Mouse (Mus musculus): ENCODE data around the gene Pdcd7. TPM values are rescaled to one million over a fixed set of nuclear protein-coding genes. Genes with fewer than 3 reads are reported as not detected.

The Pdcd7 gene
- polyA plus RNA-seq, 1 experiment, result 7.3 TPM

DNA sequence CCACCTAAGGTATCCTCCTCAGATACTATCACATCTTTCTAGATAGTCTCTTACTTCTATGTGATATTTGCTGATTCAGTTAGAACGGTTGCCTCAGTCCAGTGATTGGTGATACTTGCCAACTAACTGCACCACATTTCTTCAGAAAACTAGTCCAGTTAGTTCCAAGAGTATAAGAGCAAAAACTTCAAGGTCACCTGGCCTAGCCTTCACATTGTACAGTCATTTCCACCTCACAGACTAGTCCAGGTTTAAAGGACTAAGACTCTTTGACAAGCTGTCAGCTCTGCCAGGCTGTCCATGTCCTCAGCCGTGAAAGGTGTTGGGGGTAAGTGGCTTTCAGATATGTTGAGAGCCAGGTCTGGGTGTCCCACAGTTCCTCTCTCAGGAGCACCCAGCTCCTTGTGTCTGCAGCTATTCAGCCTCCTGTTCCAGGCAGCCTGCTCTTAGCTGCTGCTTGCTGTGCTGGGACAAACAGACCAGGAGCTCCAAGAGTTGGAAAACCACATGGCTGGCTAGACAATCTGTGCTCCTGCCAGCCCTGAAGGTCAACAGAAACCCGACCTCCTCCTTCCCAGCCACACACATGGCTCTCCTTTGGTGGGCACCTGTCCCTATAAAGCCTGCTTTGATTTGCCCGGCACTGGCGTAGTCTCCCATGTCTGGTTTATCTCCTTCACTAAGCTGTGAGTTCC, 28.7 kb downstream of the Pdcd7 start:
- Histone ChIP-seq H3K4me3 (replicated peaks) (no peak overlapping the region), H3K9me3 (no peaks in the 10 kb centered on the region), H3K36me3 (replicated peaks; ENCODE audit: low read length) (peaks cover 3% of the 10 kb centered on the region), H3K4me1 (peaks cover 3% of the 10 kb centered on the region), H3K27me3 (replicated peaks) (peaks cover 16% of the 10 kb centered on the region)
- TF ChIP-seq GATA1 (IDR thresholded peaks at IDR 0.05; ENCODE audit: borderline replicate concordance, low read length) (no peak), FLI1 (IDR thresholded peaks at IDR 0.05; ENCODE audit: low read length) (no peak)

DNA sequence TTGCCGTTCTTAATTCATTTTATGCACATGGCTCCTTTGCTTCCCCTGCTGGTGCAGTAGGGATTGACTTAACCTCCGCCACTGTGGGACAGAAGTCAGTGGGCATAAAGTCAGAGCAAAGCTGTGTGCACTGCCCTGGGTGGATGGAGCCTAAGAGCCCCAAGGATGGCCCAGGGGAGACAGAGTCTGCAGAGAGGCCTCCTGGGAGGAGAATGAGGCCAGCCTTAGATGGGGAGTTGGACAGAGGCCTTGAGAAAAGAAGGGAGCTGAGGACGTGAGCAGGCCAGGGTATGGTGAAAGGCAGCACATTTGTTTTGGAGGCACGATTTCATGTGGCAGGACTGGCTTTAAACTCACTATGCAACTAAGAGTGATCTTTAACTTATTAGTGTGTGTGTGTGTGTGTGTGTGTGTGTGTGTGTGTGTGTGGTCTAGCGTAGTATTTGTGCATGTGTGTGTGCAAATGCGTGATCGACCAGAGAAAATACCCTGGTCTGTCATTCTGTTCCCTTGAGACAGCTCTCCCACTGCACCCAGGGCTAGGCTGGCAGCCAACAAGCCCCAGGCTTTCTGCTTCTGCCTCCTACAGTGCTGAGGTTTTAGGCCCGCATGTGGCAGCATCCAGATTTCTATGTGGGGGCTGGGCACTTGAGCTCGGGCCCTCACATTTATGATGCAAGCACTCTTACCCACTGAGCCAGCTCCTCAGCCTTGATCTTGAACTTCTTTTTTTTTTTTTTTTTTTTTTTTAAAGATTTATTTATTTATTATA, 29.4 kb downstream of the Pdcd7 start:
- Histone ChIP-seq H3K27me3 (replicated peaks) (peaks cover 16% of the 10 kb centered on the region), H3K36me3 (replicated peaks; ENCODE audit: low read length) (peaks cover 3% of the 10 kb centered on the region), H3K4me1 (peaks cover 9% of the 10 kb centered on the region), H3K4me3 (replicated peaks) (no peak overlapping the region), H3K9me3 (no peaks in the 10 kb centered on the region)
- TF ChIP-seq GATA1 (IDR thresholded peaks at IDR 0.05; ENCODE audit: borderline replicate concordance, low read length) (no peak), FLI1 (IDR thresholded peaks at IDR 0.05; ENCODE audit: low read length) (no peak)

DNA sequence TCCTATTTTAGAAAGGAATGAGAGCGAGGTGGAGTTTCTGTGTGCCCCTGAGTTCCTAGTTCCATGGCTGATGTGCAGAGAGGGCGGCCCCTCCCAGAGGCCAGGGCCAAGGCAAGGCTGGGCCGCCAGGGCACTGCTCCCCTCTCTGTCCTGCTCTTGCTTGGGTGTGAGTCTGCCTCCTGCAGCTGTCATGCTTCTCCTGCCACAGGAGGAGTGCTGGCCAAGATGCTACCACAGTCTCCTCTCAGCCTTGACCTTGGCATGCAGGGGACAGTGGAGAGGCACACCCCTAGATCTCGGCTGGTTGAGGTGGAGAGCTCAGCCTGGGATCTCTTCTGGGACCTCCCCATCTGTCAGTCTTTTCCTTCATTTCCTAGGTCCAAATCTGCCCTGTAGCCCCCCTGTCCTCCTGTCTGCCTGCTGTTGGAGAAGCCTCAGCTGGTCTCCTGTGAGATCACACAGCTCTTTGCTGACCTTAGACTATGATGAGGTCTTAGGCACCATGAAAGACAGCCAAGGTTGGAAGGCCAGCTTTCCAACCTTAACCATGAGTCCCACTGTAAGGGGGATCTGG, 35.2 kb downstream of the Pdcd7 start:
- peaks cover 21% of the 10 kb centered on the region for H3K4me1 ChIP-seq
- peaks cover 44% of the 10 kb centered on the region for H3K27me3 ChIP-seq (replicated peaks)
- TF ChIP-seq FLI1 (IDR thresholded peaks at IDR 0.05; ENCODE audit: low read length) (no peak), GATA1 (IDR thresholded peaks at IDR 0.05; ENCODE audit: borderline replicate concordance, low read length) (no peak)
- no peaks in the 10 kb centered on the region for H3K36me3 ChIP-seq (replicated peaks; ENCODE audit: low read length)
- H3K4me3 ChIP-seq (replicated peaks), result no peak overlapping the region
- no peaks in the 10 kb centered on the region for H3K9me3 ChIP-seq

DNA sequence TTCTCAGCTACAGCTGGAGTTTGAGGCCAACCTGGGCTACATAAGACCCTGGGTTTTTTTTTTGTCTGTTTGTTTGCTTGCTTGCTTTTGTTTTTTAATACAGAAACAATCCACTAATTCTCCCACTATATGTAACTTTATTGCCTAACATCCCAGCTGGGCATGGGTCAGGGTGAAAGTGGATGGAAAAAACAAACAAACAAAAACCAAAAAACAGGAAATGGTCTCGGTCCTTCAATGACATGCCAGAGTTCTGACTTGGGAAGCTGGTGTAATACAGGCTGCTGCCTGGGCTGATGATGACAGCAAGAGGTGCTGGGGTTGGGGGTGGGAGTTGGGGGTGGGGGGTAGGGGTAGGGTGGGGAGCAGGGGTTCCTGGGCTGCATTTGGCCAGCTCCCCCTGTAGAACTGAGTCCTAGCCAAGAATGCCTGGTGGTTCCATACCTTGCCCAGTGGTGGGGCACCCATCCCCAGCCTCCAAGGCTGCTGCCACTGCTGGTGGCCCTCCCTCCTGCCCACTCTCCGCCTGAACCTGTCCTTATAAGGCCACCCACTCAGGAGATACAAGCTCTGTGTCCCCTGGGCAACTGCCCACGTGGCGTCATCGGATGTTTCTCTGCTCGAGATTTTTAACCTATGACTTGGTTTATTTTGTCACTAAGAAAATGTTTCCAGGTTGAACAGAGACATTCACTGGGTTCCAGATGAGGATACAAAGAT, 36.3 kb downstream of the Pdcd7 start:
- TF ChIP-seq GATA1 (IDR thresholded peaks at IDR 0.05; ENCODE audit: borderline replicate concordance, low read length), result no peak
- no peak for TF ChIP-seq FLI1 (IDR thresholded peaks at IDR 0.05; ENCODE audit: low read length)
- peaks cover 27% of the 10 kb centered on the region for H3K4me1 ChIP-seq
- no peak overlapping the region for H3K4me3 ChIP-seq (replicated peaks)
- no peaks in the 10 kb centered on the region for H3K36me3 ChIP-seq (replicated peaks; ENCODE audit: low read length)
- peaks cover 46% of the 10 kb centered on the region for H3K27me3 ChIP-seq (replicated peaks)
- H3K9me3 ChIP-seq, result peaks cover under 1% of the 10 kb centered on the region; the same call in 1 of the 2 replicates

DNA sequence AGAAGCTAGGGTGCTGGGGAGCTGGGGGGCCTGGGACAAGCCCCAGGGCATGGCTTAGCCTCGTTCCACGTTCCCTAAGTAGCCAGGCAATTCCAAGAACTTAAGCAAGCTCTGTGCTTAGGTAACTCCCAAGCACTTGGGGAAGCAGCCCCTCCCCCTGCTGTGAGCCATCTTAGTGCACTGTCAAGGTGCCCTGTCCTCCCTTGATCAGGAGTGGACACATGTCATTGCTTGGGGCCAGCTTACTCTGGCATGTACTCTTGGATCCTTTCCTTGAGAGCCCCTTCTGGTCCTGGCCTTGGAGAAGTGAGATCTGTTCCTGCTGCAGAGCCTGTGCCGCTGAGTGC, 36.8 kb downstream of the Pdcd7 start:
- Histone ChIP-seq H3K27me3 (replicated peaks) (peaks cover 48% of the 10 kb centered on the region), H3K4me1 (peaks cover 27% of the 10 kb centered on the region), H3K36me3 (replicated peaks; ENCODE audit: low read length) (no peaks in the 10 kb centered on the region), H3K9me3 (peaks cover 4% of the 10 kb centered on the region; the same call in 1 of the 2 replicates), H3K4me3 (replicated peaks) (no peak overlapping the region)
- TF ChIP-seq GATA1 (IDR thresholded peaks at IDR 0.05; ENCODE audit: borderline replicate concordance, low read length) (no peak), FLI1 (IDR thresholded peaks at IDR 0.05; ENCODE audit: low read length) (no peak)

DNA sequence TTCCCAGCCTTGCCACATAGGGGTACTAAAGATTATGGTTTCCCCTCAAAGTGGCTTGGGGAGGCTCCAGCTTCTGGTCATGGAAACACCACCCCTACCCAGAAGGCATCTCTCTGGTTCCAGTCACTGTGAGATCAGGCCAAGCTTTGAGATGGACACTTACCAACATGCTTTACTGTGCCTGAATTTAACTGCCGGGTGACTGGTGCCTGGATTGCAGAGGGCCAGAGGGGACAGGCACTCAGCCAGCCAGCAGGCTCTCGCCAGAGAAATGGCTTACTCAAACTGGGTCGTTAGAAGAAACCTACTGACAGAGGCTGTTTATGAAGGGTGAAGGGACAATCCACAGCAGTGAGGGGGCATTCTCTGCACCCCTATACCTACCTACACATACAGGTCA, 38.4 kb downstream of the Pdcd7 start:
- Histone ChIP-seq H3K4me1 (peaks cover 27% of the 10 kb centered on the region), H3K9me3 (peaks cover 4% of the 10 kb centered on the region; the same call in 1 of the 2 replicates), H3K36me3 (replicated peaks; ENCODE audit: low read length) (no peaks in the 10 kb centered on the region), H3K27me3 (replicated peaks) (peaks cover 54% of the 10 kb centered on the region), H3K4me3 (replicated peaks) (no peak overlapping the region)
- no peak for TF ChIP-seq FLI1 (IDR thresholded peaks at IDR 0.05; ENCODE audit: low read length)
- no peak for TF ChIP-seq GATA1 (IDR thresholded peaks at IDR 0.05; ENCODE audit: borderline replicate concordance, low read length)

DNA sequence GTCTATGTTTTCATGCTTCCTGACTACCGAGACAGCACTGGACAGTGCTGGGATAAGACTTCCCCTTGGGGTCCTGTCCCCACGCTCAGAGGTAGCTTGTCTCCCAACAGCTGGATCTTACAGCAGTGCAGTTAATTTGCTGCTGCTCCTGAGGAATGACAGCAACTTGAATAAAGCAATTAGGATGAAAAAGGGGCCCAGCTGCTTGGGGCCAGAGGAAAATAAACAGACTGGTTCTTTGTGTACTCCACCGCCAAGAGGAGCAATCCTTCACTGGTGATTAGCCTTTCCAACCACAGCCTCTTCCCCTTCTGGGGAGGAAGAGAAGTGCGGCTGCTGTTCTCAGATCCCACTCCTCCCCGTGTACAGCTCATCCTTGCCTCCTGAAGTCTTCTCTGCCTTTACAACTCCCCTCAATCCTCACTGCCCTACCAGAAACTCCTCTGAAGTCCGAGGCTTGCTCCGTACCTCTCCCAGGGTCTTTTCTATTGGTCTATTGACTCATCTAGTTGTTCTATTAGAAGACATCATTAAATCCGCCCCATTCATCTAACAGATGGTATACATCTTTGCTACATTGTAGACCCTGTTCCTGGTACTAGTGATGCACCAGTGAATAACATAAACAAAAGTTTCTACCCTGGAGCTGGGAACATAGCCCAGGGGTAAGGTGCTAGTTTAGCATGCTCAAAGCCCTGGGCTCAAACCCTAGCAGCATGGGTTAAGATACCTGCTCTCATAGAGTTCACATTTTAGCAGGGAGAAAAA, 40.7 kb downstream of the Pdcd7 start:
- Histone ChIP-seq H3K9me3 (peaks cover 16% of the 10 kb centered on the region), H3K27me3 (replicated peaks) (peaks cover 70% of the 10 kb centered on the region), H3K4me1 (peaks cover 23% of the 10 kb centered on the region), H3K36me3 (replicated peaks; ENCODE audit: low read length) (no peaks in the 10 kb centered on the region), H3K4me3 (replicated peaks) (no peak overlapping the region)
- TF ChIP-seq GATA1 (IDR thresholded peaks at IDR 0.05; ENCODE audit: borderline replicate concordance, low read length), result no peak
- no peak for TF ChIP-seq FLI1 (IDR thresholded peaks at IDR 0.05; ENCODE audit: low read length)

DNA sequence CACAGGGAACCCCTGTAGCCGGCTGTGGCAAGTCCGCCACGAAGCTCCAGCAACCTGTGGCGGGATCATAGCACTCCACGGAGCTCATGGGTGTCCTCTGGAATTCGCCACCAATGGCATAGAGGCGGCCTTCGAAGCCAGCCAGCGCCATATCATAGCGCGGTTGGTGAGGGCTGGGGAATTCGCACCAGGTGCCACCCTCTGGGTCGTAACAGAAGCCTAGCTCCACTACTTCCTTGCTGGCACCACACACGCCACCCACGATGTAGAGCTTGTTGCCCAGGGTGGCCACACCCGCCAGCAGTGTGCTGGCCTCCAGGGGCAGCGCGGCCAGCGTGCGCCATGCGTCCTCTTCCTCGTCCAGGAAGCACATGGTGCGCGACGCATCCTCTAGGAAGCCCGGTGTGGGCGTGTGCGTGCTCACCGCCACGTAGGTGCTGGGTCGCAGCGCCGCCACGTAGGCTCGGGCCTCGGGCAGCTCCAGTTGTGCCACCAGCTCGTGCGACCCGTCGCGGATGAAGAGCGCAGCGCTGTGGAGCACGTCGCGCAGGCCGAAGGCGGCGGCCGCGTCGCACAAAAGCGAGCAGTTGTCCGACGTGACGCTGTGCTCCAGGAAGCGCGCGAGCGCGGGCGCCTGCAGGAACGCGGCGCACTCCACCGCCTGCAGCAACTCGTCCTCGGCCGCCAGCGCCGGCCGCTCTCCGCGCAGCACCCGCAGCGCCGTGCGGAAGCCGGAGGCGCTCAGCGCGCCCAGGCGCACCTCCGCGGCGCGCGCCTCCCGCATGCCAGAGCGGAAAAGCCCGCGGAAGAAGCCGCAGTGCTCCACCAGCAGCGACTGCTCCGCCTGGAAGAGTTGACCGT, 45.1 kb downstream of the Pdcd7 start:
- no peak for TF ChIP-seq FLI1 (IDR thresholded peaks at IDR 0.05; ENCODE audit: low read length)
- no peak for TF ChIP-seq GATA1 (IDR thresholded peaks at IDR 0.05; ENCODE audit: borderline replicate concordance, low read length)
- peaks cover 30% of the 10 kb centered on the region for H3K4me1 ChIP-seq
- peak overlapping the region; percentile 89 for H3K4me3 ChIP-seq (replicated peaks)
- no peaks in the 10 kb centered on the region for H3K36me3 ChIP-seq (replicated peaks; ENCODE audit: low read length)
- H3K27me3 ChIP-seq (replicated peaks), result peaks cover 81% of the 10 kb centered on the region
- H3K9me3 ChIP-seq, result peaks cover 16% of the 10 kb centered on the region
